Mouse (Mus musculus) kidney, embryonic 15.5 days (tissue): ENCODE data around the gene Npm3. TPM values are rescaled to one million over a fixed set of nuclear protein-coding genes. Genes with fewer than 3 reads are reported as not detected.

Source experiments
- ATAC-seq: fragments of 200-750 bp; cut with Nextera tagmentation; replicated peaks from 2 replicates; pipeline ENCODE4 v1.8.0; 2017; ENCODE audit warnings: moderate TSS enrichment; ENCODE audit not compliant: low FRiP score
- H3K27ac ChIP-seq: fragments of 300-500 bp; sonication (generic); 2 replicates; pipeline ENCODE4 v1.5.1; 2015; ENCODE audit warnings: mild to moderate bottlenecking, inconsistent platforms
- H3K27me3 ChIP-seq: fragments of 300-500 bp; sonication (generic); 2 replicates; pipeline ENCODE4 v1.6.1; 2015; ENCODE audit warnings: inconsistent platforms
- H3K36me3 ChIP-seq: fragments of 300-500 bp; sonication (generic); 2 replicates; pipeline ENCODE4 v1.6.1; 2015; ENCODE audit warnings: inconsistent platforms
- H3K4me1 ChIP-seq: fragments of 300-500 bp; sonication (generic); 2 replicates; pipeline ENCODE4 v1.6.1; 2015; ENCODE audit warnings: inconsistent platforms
- H3K4me2 ChIP-seq: fragments of 300-500 bp; sonication (generic); 2 replicates; pipeline ENCODE4 v1.6.1; 2015; ENCODE audit warnings: moderate library complexity, mild to moderate bottlenecking, inconsistent platforms
- H3K4me3 ChIP-seq: fragments of 300-500 bp; sonication (generic); replicated peaks from 2 replicates; pipeline ENCODE4 v1.5.1; 2015; ENCODE audit warnings: mild to moderate bottlenecking, inconsistent platforms
- H3K9ac ChIP-seq: fragments of 300-500 bp; sonication (generic); 2 replicates; pipeline ENCODE4 v1.6.1; 2015; ENCODE audit warnings: mild to moderate bottlenecking, inconsistent platforms
- H3K9me3 ChIP-seq: fragments of 300-500 bp; sonication (generic); replicated peaks from 2 replicates; pipeline ENCODE4 v1.6.1; 2016; ENCODE audit warnings: inconsistent platforms
- WGBS: fragments of 180-500 bp; shearing (Covaris S2); methylation state at CpG from one replicate; pipeline ENCODE4 v1.1.7; 2015; ENCODE audit warnings: mixed read lengths; 5-methylcytosine and 5-hydroxymethylcytosine counted together
- polyA plus RNA-seq: library from polyadenylated mRNA; unstranded; fragments of >200 nt; fragmentation: Nextera tagmentation; extraction: Ambion mirVana; gene quantifications from 2 replicates; pipeline ENCODE4 v1.2.1, GENCODE M21; 2015

Npm3 gene
- polyA plus RNA-seq, 1 experiment from 2014 or later, result 20.8 TPM

DNA sequence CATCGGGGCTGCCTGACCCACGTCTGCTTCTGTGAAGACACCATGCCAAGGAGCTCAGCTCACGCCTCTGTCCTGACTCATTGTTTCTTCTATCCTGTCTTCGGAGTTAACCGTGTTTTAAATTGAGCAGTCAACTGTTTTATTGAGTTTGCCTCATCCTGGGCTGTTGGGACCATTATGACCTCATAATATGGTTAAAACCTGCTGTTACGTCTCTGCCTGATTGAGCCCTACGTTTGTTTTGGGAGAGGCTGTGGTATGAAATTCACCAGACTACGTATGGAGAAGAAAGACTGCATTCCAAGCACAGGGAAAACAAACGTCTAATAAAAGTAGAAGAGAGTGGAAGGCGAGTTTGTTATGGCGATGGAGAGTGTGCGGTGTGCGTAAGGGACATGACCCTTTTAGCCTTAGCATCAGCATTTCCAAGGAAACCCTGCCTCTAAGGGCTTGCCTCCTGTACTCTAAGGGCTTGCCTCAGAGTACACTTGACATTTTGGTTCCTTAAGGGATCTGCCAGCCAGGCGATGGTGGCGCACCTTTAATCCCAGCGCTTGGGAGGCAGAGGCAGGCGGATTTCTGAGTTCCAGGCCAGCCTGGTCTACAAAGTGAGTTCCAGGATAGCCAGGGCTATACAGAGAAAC lies 34.7 kb upstream of the Npm3 start:
- Histone ChIP-seq H3K36me3 (peaks cover 24% of the 10 kb centered on the region), H3K9me3 (no peaks in the 10 kb centered on the region), H3K27me3 (no peaks in the 10 kb centered on the region), H3K4me1 (peaks cover 35% of the 10 kb centered on the region), H3K4me2 (peak overlapping the region; percentile 63), H3K9ac (peak overlapping the region; percentile 42), H3K27ac (peak overlapping the region; percentile 79), H3K4me3 (peak overlapping the region; percentile 100)
- 30% methylated on average over 17 of the region's 17 CpGs for WGBS
- no peak; the same call in 1 of the 2 replicates for ATAC-seq

DNA sequence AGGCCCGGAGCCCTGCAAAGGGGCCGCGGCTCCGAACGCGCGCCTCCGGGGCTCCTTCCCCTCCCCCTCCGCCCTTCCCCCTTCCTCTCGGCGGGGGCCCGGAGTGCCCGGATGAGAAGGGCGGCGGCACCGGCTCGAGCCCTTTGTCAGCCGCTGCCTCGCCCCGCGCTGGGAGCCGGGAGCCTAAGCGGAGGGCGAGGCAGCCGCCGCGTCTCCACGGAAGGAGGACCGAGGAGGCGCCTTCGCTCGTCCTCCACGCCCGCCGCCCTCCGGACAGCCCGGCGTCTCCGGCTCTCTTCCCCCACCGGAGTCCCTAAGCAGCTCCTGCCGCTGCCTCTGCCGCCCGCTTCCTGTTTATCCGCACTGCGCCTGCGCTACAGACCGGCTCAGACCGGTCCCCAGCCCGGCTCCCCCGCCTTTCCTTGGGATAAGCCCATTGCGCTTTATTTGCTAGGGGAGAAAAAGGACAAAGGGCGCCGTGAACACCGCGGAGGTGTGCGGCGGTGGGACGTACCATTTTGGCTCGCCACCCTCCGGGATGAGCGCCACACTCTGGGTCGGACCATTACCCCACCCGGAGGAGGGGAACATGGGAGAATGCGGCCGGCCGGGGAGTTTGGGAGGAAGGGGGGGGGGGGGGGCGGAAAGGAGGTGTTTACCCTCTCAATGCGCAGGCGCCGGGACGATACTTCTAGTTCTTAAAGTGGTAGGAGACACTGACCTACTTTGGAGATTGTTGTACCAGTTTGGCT lies 34.0 kb upstream of the Npm3 start, which contains the start of gene Mgea5:
TSS of gene Mgea5 (minus strand) at position 657 of the 752 bp plus-strand sequence.
- H3K27me3 ChIP-seq, result no peaks in the 10 kb centered on the region
- ATAC-seq, result peak; percentile 98
- H3K4me3 ChIP-seq, result peak within 1 kb of the TSS; percentile 100
- peaks cover 31% of the 10 kb centered on the region for H3K36me3 ChIP-seq
- peak within 1 kb of the TSS; percentile 98 for H3K27ac ChIP-seq
- under 1% methylated on average over 61 of the region's 71 CpGs for WGBS
- H3K9ac ChIP-seq, result peak within 1 kb of the TSS; percentile 99
- no peaks in the 10 kb centered on the region for H3K9me3 ChIP-seq
- peak within 1 kb of the TSS; percentile 72 for H3K4me2 ChIP-seq
- H3K4me1 ChIP-seq, result peaks cover 35% of the 10 kb centered on the region

DNA sequence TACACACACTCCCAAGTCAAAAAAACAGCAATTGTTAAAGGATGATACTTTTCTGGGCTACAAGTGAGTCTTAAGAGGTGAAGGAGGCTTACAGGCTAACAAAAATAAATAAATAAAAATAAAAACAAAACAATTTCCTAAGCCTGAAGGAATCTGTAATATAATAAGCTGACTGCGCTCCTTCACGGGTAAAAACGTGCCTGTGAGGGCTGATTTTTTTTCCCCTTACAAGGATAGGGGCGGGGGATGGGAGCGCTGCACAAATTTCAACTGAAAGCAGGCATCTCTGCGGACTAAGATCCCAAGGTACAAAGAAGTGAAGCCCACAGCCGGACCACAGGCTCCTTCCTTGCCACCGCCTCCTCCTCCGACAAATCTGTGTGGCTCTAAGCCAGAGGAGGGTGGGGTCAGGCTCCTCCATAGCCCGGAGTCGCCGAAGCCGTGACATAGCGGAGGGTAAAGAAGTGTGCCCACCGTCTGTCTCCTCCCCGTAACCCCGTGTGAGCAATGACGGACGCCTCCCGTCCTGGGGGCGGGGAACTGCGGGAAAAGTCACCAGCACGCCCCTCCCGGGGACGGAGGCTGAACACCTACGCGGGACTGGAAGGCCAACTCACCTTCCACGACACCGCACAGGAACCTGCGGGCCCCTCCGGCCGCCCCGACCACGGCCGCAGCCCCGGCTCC lies 33.1 kb upstream of the Npm3 start:
- WGBS, result under 1% methylated on average over 36 of the region's 36 CpGs
- peak overlapping the region; percentile 98 for H3K27ac ChIP-seq

DNA sequence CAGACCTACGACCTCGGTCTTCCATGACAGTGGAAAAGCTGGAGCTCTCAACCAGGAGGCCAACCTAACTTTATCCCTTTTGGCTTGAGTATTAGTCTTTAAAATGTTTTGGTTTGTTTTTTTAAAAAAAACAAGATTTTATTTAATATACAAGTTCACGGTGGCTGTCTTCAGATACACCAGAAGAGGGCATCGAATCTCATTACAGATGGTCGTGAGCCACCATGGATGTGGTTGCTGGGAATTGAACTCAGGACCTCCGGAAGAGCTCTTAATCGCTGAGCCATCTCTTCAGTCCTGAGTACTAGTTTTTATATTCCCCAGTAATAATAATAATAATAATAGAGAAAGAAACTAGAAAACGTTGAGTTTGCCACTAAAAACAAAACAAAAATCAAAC lies 32.3 kb upstream of the Npm3 start:
- peak overlapping the region; percentile 72 for H3K4me2 ChIP-seq
- H3K27ac ChIP-seq, result no peak overlapping the region
- WGBS, result 54% methylated on average over 8 of the region's 8 CpGs
- peak overlapping the region; percentile 99 for H3K9ac ChIP-seq
- H3K4me3 ChIP-seq, result peak overlapping the region; percentile 100
- H3K36me3 ChIP-seq, result peaks cover 47% of the 10 kb centered on the region
- no peaks in the 10 kb centered on the region for H3K9me3 ChIP-seq
- H3K4me1 ChIP-seq, result peaks cover 35% of the 10 kb centered on the region
- H3K27me3 ChIP-seq, result no peaks in the 10 kb centered on the region
- ATAC-seq, result no peak

More for the DNA sequence above, 33.1 kb upstream of the Npm3 start:
- peak overlapping the region; percentile 72 for H3K4me2 ChIP-seq
- H3K4me3 ChIP-seq, result peak overlapping the region; percentile 100
- H3K4me1 ChIP-seq, result peaks cover 35% of the 10 kb centered on the region
- no peaks in the 10 kb centered on the region for H3K27me3 ChIP-seq
- peak; percentile 63 for ATAC-seq
- H3K9ac ChIP-seq, result peak overlapping the region; percentile 99
- H3K36me3 ChIP-seq, result peaks cover 40% of the 10 kb centered on the region
- no peaks in the 10 kb centered on the region for H3K9me3 ChIP-seq

DNA sequence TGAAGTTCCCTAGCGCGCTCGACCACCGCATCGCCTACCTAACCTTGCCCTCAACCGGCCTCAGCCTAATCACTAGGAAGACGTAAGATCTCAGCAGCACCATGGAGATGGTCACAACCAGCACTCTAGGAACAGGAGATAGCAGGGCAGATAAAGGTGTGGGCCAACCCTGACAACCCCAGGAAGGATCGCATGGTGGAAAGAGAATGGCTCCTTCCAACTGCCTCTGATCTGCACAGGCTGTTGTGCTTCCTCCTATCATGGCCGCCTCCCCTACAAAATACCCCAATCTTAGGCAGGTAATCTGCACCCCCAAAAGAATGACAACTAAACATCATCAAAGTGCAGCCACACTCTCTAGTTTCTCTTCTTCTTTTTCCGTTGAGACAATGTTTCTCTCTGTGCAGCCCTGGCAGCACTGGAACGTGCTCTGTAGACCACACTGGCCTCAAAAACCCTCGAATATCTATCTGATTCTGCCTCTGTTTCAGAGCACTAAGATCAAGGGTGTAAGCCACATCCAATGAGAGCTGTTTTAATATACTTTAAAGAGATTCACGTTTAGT lies 31.0 kb upstream of the Npm3 start:
- WGBS, result 78% methylated on average over 13 of the region's 13 CpGs
- no peak overlapping the region for H3K9ac ChIP-seq
- H3K9me3 ChIP-seq, result no peaks in the 10 kb centered on the region
- H3K27me3 ChIP-seq, result no peaks in the 10 kb centered on the region
- no peak for ATAC-seq
- H3K27ac ChIP-seq, result no peak overlapping the region
- peaks cover 30% of the 10 kb centered on the region for H3K4me1 ChIP-seq
- peaks cover 60% of the 10 kb centered on the region for H3K36me3 ChIP-seq
- H3K4me3 ChIP-seq, result peak overlapping the region; percentile 3; the same call in 1 of the 2 replicates
- peak overlapping the region; percentile 72 for H3K4me2 ChIP-seq

DNA sequence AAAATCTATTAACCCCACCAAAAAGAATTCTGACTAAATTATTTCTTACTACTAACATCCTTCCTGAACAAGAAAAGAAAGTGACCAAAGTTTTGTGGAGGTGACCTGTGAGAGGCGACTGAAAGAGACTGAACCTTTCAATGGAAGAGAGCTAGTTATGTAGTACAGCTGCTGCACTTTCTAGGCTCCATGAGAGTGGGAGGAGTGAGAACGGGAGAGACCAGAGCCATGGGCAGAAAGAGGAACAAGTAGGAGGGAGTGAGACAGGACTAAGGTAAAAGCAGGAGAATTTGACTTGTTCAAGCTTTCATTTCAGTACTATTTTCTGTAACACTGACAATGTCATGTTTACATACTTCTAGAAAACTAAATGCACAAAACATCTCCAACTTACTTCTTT lies 26.1 kb upstream of the Npm3 start:
- no peak for ATAC-seq
- H3K27me3 ChIP-seq, result no peaks in the 10 kb centered on the region
- no peak overlapping the region for H3K4me3 ChIP-seq
- no peaks in the 10 kb centered on the region for H3K9me3 ChIP-seq
- H3K4me1 ChIP-seq, result peaks cover 7% of the 10 kb centered on the region
- H3K4me2 ChIP-seq, result no peak overlapping the region
- H3K36me3 ChIP-seq, result peaks cover 100% of the 10 kb centered on the region
- H3K9ac ChIP-seq, result no peak overlapping the region
- H3K27ac ChIP-seq, result no peak overlapping the region
- WGBS, result 77% methylated on average over 2 of the region's 2 CpGs

DNA sequence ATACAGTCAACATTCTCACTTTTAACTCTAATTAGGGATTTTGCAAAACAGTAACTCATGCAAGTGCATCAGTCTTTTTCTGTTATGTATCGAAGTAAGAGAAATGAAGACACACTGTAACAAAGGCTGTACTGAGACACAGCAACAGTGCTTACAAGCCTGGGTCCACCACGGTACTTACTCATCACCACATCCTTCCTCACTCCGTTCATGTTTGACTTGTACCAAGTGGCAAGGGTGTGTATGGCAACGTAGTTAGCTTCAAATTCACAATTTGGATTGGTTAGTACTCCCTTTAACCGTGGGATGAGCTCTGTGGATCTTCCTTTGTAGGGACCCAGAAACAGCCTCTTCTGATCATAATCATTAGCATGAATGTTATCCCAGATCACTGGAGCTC lies 22.1 kb upstream of the Npm3 start:
- H3K27me3 ChIP-seq, result no peaks in the 10 kb centered on the region
- no peaks in the 10 kb centered on the region for H3K4me1 ChIP-seq
- H3K4me2 ChIP-seq, result no peak overlapping the region
- 90% methylated on average over 5 of the region's 5 CpGs for WGBS
- H3K4me3 ChIP-seq, result no peak overlapping the region
- H3K9ac ChIP-seq, result no peak overlapping the region
- no peak overlapping the region for H3K27ac ChIP-seq
- no peak for ATAC-seq
- H3K36me3 ChIP-seq, result peaks cover 99% of the 10 kb centered on the region
- H3K9me3 ChIP-seq, result no peaks in the 10 kb centered on the region

DNA sequence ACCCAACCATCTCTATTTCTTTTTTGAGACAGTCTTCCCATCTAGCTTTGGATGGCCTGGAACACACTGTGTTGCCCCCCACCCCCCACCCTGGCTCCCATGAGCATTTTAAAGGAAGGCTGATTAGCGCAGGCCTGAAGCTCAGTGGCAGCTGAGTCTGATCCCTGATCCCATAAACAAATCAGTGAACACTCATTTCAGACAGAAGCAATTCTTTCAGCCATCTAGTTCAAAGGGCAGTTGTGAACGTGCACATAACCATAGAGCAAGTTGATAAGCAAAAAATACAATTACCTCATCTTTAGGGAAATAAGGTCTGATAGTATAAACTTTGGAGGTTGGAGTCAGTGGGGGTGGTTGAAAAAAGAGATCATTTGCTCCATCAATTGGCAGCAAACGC lies 11.4 kb upstream of the Npm3 start:
- no peak overlapping the region for H3K4me2 ChIP-seq
- H3K9me3 ChIP-seq, result no peaks in the 10 kb centered on the region
- 89% methylated on average over 3 of the region's 3 CpGs for WGBS
- H3K27ac ChIP-seq, result no peak overlapping the region
- peaks cover 96% of the 10 kb centered on the region for H3K36me3 ChIP-seq
- H3K27me3 ChIP-seq, result no peaks in the 10 kb centered on the region
- no peak overlapping the region for H3K9ac ChIP-seq
- H3K4me1 ChIP-seq, result no peaks in the 10 kb centered on the region
- no peak overlapping the region for H3K4me3 ChIP-seq
- no peak for ATAC-seq

DNA sequence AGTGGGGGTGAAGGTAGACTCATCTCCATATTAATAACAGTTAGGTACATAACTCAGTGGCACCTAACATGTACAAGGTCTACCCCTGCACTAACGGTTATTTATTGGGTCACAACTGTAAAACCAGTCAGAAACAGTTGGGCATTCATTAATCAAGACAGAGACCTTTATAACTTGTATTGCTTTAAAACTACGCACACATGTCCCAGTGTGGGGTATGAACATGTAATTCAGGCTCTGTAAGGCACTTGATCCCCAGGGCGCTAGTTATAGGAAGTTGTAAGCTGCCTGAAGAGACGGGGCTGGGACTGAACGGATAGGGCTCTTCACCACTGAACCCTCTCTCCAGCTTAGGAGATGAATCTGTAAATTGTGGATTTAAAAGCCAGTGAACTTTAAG lies 9.3 kb upstream of the Npm3 start:
- no peak overlapping the region for H3K4me3 ChIP-seq
- ATAC-seq, result no peak
- 90% methylated on average over 5 of the region's 5 CpGs for WGBS
- no peak overlapping the region for H3K27ac ChIP-seq
- no peak overlapping the region for H3K9ac ChIP-seq
- H3K9me3 ChIP-seq, result no peaks in the 10 kb centered on the region
- H3K36me3 ChIP-seq, result peaks cover 96% of the 10 kb centered on the region
- peaks cover 8% of the 10 kb centered on the region; the same call in 1 of the 2 replicates for H3K4me1 ChIP-seq
- no peak overlapping the region for H3K4me2 ChIP-seq
- H3K27me3 ChIP-seq, result no peaks in the 10 kb centered on the region

DNA sequence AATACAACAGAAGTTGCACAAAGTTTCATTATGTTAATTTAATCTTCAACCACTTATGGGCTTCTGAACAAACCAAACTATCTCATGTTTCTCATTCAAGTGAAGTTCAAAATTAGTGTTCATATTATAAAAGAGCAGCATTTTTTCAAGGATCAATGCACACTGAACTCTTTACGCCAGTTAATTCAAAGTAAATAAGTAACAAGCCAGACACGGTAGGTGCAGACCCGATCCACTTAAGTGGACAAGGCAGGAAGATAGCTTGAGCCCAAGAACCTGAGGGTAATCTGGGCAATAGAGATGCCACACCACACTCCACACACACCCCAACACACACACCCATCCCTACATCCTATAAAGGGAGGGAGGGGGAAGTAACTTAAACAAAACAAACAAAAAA lies 4.2 kb upstream of the Npm3 start:
- 68% methylated on average over 3 of the region's 3 CpGs for WGBS
- no peak overlapping the region for H3K4me3 ChIP-seq
- H3K27me3 ChIP-seq, result no peaks in the 10 kb centered on the region
- no peaks in the 10 kb centered on the region for H3K9me3 ChIP-seq
- H3K4me1 ChIP-seq, result peaks cover 21% of the 10 kb centered on the region
- H3K9ac ChIP-seq, result no peak overlapping the region
- H3K27ac ChIP-seq, result peak overlapping the region; percentile 60; the same call in 1 of the 2 replicates
- ATAC-seq, result no peak
- no peak overlapping the region for H3K4me2 ChIP-seq
- H3K36me3 ChIP-seq, result peaks cover 80% of the 10 kb centered on the region

DNA sequence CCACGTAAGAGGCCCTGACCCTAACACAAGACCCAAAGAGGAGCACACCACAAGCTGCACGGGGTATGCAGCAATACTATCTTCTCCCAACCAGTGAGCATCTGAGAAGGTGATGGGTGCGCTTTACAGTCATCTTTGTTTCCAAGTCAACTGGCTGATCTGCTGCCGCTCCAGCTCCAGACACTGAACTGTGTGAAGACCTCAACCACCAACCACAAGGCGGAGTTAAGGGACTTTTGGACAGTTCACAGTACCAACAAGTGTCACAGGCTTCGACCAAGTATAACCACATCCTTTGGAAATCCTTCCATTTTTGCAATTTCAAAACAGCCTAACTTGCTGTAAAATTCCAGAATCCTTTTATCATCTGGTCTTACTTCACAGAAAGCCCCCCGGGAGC lies 2.5 kb upstream of the Npm3 start:
- no peak for ATAC-seq
- peaks cover 63% of the 10 kb centered on the region for H3K36me3 ChIP-seq
- no peak overlapping the region for H3K27ac ChIP-seq
- H3K9me3 ChIP-seq, result no peaks in the 10 kb centered on the region
- H3K4me1 ChIP-seq, result peaks cover 33% of the 10 kb centered on the region
- 91% methylated on average over 7 of the region's 7 CpGs for WGBS
- no peak overlapping the region for H3K4me3 ChIP-seq
- H3K9ac ChIP-seq, result no peak overlapping the region
- H3K27me3 ChIP-seq, result no peaks in the 10 kb centered on the region
- H3K4me2 ChIP-seq, result no peak overlapping the region
